Mouse (Mus musculus): ENCODE results near the gene Gm45140.

The Gm45140 gene

DNA sequence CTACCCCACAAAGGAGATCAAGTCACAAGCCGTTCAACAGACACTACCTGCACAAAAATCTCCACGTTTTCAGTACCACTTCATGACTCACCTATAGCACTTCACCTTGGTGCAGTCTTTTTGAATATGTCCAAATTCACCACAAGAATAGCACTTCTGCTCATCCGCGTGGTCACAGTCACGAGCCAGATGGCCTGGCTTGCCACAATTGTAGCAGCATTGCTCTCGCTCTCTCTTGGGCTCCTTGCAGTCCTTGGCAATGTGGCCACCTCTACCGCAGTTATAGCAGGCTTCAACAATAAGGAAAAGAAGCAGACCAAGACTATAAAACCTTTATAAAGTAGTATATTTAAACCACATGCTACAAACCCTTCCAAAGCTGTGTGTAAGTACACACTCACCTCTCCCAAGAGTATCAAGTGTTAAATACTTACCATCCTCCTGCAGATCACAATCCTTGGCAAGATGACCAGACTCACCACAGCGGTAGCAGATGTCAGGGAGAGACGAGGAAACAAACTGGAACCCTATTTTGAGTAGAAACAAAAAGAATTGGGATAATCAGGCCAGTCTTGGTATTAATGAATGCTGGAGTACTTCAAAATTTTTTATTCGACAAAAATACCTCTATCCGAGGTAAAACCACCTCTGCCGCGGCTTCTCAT is 9.6 kb upstream of the Gm45140 start:
- in situ Hi-C loops (cut with MboI, MseI) = no loop called here

DNA sequence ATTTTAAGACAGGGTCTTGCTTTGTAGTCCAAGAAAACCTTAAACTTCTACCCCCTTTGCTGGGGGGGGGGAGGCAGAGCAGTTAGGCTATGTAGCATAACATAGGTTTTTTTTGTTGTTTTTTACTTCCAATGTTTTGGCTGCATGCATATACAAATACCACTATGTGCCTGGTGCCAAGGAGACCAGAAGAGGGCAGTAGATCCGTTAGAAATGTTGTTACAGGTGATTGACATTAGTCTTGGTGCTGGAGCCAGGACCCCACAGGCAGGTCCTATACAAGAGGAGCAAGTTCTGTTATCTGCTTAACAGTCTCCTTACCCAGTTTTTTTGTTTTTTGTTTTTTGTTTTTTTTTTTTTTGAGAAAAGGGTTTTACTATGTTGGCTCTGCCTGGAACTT is 6.7 kb upstream of the Gm45140 start:
- in situ Hi-C loops (cut with MboI, MseI) = no loop called here

DNA sequence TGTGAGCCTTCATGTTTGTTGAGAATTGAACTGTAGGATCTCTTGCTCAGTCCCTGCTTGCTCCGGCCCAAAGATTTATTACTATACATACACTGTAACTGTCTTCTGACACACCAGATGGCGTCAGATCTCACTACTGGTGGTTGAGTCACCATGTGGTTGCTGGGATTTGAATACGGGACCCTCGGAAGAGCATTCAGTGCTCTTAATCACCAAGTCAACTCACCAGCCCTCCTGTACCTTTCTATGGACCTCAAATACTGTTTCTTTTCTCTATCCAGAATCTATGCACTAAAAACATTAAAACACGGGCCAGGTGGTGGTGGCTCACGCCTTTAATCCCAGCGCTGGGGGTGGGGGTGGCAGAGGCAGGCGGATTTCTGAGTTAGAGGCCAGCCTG is 6.0 kb upstream of the Gm45140 start:
- in situ Hi-C loops (cut with MboI, MseI) = no loop called here

DNA sequence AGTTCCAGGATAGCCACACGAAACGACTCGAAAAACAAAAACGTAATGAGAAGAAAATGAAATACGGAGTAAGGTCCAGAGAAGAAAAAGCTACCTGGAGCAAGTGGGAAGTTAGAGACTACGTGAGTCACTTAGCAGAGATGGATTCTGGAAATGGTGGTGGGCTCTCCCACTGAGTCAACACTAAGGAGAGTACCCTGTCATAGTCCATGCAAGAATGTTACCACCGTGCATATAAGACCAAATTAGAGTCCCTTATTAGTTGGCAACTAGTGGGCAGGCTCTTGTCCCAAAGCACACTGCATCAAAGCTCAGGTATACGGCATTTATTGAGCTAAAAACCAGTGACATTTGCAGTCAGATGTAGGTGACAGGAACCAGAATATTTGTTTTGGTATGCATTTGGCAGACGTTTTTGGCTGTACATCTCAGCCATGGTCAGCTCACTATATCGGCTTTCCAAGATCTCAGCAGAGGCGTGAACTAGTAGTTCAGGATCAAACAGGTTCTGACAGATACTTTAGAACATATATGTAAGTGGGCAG is 4.3 kb upstream of the Gm45140 start:
- in situ Hi-C loops (cut with MboI, MseI) = no loop called here

DNA sequence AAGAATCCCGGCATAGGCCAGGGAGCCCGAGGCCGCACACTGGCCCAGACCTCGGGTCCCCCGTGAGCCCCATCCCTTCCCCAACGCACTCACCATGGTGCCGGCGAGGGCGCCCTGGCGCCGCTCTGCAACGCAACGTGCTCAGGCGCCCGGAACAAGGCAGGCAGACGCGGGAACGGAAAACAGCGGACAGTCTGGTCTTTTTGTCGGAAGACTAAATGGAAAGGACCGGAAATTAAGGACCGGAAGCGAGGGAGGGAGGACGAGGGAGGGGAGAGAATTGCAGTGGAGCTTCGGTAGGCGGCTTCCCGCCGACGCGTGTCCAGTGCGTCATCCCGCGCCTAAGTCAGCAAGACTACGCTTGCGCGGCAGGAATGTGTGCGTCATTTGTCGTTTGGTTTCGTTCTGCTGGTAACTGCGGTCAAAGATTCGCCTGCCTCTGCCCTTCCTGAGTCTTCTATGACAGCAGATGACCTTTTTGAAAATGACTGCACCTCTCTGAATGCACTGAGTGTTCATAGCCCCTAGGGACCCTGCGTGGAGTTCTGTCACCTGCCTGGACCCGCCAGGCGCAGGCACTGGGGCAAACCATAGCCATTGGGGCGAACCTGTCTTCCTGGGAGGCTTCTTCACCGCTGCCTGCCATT is 3.1 kb upstream of the Gm45140 start, which contains the start of gene Isy1:
TSS of gene Isy1 (minus strand) at position 248 of the 647 bp plus-strand sequence.
- in situ Hi-C loops (cut with MboI, MseI) = no loop called here

DNA sequence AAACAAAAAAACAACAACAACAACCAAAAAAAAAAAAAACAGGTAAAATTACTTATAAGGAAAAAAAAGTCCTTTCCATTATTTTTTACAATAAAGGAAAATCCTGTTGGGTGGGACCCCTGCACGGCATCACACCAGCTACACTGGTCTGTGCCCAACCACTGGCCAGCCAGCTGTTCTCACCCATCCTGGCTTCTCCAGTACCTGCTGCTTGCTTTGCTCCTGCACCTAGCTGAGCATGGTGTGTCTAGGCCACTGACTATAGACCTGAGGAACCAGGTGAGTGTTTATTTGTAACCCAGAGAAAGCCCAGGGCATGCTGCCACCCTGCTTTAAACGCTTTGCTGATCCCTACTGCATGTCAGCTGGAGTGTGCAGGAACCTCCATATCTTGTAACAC is 15.2 kb downstream of the Gm45140 start:
- in situ Hi-C loops (cut with MboI, MseI) = no loop called here

DNA sequence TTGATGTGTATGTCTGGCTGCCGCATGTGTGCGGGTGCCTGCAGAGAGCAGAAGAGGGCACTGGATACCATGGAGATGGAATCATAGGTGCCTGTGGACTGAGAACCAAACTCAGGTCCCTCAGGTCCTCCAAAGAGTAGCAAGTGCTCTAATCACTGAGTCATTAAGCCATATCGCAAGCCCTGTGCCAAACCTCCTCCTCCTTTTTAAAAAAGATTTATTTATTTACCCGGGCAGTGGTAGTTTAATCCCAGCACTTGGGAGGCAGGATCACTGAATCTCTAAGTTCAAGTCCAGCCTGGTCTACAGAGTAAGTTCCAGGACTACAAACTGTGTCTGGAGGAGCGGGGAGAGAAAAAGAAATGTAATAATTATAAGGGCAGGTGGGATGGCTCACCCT is 21.1 kb downstream of the Gm45140 start:
- in situ Hi-C loops (cut with MboI, MseI) = no loop called here

DNA sequence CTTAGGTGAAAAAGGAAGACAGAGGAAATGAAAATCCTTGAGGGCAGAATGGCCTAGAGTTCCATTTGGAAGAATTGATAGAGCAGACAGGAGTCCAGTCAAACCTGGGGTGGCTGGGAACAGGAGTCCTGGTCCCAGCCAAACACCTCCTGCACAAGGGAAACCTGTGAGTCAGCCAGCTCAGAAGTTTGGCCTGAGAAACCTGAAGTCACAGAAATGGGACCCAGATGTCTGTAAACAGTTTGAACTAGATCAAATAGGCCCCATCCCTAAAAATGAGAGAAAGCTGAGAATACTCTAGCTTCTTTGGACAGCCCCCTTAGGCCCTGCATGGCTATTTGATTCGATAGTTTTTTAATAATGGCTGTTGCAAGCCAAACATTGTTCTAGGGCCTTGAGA is 22.9 kb downstream of the Gm45140 start:
- in situ Hi-C loops (cut with MboI, MseI) = no loop called here

DNA sequence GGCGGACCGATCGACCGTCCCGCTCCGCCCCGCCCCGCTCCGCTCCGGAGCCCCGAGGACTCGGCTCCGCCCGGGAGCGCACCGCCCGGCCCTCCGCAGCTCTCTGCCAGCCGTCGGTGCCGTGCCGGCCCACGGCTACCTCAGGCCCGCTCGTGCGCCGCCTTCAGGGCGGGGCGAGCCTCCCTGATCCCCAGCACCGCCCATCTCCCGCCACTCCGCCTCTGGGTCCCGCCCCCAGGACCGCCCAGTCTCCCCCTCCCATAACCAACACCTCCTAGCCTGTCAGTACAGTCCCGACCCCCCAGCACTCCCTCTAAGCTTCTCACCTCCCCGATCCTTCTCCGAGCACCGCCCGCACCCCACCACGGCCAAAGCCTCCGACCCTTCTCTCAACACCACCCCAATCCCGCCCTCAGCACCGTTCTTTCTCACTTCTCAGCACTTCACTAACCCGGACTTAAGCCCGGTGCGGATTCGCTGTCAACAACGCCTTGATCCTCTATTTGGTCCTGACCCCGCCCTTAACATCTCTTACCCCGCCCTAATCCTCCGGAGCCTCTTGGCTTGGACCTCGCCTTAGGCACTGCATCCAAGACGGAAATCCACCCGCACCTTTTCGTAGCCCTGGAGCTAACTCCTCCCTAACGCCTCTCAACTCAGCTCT is 23.8 kb downstream of the Gm45140 start, which contains the start of gene Rab43:
TSS of gene Rab43 (minus strand) at position 490 of the 664 bp plus-strand sequence.
- in situ Hi-C loops (cut with MboI, MseI) = no loop called here

DNA sequence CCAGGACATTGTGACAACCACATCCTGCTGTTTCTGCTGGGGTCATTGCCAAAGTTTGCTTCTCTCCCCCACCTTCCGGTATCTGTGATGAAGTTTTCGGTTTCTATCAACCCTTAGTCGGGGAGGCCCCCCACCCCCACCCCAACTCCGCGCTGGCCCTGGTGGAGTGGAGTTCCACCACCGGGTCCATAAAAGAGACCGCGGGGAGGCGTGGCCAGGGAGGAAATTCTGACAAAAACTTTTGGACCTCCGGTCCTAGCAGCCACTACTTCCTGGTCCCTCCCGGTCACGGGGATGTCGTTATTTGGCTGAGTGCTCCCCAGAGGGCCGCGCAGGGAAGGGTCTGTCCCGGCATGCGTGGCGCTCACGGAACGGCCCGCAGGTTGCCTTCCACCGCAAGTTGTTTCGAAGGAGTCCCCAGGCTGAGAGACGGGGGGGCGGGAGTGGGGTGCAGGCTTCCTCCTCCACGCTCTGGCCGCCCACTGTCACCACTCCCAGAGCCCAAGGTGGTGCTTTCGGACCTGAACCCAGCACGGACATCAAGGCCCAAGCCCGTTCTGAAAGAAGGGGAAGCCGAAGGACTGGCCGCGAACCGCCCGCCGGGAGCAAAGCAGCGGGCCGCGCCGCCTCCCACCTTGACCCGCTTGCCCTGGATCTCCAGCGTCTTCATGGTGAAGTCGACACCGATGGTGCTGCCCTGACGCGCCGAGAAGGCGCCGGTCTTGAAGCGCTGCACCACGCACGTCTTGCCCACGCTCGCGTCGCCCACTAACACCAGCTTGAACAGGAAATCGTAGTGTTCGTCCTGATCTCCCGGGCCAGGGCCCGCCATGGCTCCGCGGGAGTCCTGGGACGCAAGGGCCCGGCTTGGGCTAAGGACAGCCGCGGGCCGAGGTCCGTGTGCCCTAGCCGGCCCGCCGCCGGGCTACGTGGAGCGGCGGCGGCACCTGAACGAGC is 24.6 kb downstream of the Gm45140 start:
- in situ Hi-C loops (cut with MboI, MseI) = no loop called here

DNA sequence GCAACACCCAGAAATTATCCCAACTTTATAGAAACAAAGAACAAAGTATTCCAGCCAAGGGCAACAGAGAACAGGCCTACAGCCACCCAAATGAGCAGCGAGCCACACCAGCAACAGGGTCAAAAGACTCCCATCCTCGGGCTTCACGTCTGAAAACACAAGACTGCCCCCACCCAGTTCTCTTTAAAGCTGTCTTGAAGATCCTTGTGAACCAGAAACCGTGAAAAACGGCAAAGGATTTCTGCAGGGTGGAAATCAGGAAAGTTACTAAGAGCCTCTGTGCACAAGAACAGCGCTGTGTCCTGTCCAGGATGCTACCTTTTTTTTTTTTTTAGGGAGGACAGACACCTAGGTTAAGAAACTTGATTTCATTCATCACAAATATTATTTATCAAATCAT is 25.3 kb downstream of the Gm45140 start:
- in situ Hi-C loops (cut with MboI, MseI) = no loop called here

DNA sequence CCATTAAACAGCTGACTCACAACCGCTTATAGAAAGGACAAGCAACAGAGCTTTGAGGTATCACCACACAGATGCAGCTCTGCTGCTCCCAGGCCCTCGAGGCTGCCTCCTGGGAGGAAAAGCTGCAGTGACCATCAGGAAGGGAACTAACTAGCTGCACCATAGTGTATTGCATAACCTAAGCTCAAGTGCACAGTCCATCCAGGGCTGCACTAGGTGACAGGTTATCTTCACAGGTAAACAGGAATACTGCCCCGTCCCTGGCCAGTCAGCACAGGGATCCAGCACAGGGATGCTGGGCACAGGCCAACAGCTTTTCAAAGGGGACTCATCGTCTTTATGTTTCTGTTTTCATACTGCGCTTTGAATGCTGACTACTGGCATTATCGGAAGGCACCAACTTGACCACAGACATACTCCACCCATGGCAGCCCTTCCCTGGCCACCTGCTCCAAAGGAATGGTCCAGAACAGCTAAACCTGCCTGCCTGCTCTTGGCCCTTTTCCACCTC is 25.9 kb downstream of the Gm45140 start:
- in situ Hi-C loops (cut with MboI, MseI) = no loop called here

DNA sequence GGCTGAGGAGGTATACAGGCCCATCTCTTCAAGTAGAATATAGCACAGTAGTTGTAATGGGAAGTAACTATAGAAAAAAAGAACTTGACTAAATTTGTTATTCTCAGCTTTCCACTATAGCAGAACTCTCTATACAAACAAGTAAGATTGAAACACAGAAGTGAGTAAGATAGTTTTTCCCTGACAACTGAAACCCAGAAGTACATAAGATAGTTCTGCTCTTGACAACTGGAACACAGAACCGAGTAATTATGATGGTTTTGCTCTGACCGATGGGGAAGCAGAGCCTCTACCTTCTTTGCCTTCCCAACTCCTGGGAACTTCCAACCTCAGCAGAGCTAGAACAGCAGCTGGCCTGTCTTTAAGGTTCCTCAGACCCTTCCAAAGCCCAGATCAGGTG is 26.5 kb downstream of the Gm45140 start:
- in situ Hi-C loops (cut with MboI, MseI) = no loop called here

DNA sequence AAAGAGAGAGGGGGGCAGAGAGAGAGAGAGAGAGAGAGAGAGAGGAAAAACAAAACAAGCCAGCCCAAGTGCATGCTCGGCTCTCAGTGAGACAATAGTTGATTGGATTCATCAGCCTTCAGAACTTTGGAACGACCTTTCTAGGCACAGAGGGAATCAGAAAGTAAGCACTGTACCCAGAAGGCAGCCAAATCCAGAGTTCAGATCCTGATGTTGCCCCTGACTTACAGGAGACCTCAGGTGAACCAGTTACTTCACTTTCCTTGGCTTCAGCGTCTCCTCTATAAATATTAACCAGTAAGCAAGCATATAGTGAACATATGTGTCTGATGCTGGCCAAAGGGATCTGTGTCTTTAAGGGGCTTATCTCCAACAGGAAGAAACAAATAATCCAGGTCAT is 27.1 kb downstream of the Gm45140 start:
- in situ Hi-C loops (cut with MboI, MseI) = no loop called here

DNA sequence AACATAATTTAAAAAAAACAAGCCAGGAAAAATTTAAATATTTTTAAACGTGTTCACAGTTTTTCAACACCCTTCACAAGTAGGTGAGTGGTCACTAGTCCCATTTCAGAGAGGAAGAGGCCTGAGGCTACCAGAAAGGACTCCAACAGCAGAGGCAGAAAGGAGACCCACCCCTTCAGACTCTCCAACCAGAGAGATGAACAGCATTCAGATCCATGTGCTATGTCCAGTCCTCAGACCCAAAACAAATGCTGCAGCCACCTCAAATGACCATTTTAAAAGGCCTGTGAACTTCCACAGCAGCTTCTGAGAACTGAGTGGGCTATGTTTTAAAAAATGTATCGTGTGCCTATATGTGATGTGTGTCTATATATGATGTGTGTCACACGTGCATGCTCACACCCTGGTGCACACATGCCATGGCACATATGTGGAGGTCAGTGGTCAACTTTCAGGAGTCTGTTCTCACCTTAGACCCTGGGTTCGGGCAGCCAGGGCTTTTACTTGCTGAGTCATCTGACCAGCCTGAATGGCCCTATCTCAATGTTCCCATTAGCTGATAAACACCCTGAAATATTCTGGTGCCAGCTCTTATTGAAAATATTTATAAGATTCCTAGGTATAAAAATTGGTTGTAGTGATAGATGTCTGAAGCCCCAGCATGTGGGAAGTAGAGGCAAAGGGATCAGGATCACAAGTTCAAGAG is 27.7 kb downstream of the Gm45140 start:
- in situ Hi-C loops (cut with MboI, MseI) = no loop called here

DNA sequence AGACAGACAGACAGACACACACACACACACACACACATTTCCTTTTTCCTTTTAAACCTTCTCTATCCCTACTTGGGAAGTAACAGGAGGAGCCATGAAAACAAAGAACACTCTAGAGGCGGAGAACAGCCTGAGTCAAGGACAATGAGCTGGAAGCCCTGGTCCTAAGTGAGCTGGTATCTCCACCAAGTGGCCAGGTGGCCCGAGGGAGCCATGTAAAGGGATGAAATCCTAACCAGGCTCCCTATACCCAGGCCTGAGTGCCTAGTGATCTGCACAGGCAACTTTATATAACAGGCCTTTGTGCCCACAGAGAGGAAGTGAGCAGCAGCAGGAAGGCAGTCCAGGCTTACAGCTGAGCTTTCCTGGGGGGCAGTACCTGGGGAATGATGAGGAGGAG is 28.7 kb downstream of the Gm45140 start:
- in situ Hi-C loops (cut with MboI, MseI) = no loop called here

DNA sequence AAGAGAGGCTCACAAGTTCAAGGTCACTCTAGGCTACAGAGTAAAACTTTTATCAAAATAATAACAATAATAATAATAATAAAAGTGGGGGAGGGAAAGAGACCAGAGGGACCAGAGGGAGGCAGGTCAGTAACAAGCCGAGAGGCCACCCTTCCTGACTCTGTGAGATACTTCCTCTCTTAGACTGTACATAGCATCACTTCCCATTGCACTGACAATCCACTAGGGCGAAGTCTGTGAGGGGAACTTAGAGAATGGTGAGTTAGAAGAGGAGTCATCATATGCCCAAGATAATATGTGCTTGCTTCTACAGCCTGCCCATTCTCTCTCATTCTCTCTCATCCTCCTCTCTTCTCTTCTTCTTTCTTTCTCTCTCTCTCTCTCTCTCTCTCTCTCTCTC is 29.6 kb downstream of the Gm45140 start:
- in situ Hi-C loops (cut with MboI, MseI) = no loop called here

DNA sequence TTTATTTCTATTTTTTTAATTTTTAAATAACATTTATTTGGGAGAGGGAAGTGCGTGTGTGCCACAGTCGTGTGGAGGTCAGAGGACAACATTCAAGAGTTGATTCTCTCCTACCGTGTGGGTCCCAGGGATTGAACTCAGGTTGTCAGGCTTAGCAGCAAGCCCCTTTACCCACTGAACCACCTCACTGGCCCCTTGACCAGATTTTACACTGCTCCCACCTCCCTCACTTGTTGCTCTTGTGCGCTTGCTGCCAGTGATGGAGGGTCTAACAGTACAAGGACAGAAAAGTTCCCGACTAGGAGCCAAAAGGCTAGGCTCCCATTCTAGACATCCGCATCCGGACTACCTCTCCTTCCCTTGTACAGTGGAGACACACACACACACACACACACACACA is 30.1 kb downstream of the Gm45140 start:
- in situ Hi-C loops (cut with MboI, MseI) = no loop called here

DNA sequence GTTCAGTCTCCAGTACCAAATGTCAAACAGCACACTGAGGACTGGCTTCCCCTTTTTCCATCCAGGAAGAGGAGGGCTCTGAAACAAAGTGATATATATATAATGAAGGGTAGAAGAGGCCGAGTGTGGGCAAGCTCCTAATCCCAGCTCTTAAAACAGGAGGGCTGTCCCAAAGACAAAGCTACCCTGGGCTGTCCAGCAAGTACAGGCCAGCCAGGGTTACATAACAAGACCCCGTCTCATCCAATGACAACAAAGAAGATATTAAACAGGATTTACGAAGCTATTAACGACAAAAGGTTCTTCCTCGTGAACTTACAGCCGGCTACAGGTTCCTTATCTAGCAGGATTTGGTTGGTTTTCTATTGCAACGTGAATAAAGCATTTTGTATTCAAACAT is 30.7 kb downstream of the Gm45140 start:
- in situ Hi-C loops (cut with MboI, MseI) = loop anchor here in 1 of 2 experiments (5.0 kb wide), 1 partner anchor 248 kb away; no protein-coding TSS in a partner anchor

DNA sequence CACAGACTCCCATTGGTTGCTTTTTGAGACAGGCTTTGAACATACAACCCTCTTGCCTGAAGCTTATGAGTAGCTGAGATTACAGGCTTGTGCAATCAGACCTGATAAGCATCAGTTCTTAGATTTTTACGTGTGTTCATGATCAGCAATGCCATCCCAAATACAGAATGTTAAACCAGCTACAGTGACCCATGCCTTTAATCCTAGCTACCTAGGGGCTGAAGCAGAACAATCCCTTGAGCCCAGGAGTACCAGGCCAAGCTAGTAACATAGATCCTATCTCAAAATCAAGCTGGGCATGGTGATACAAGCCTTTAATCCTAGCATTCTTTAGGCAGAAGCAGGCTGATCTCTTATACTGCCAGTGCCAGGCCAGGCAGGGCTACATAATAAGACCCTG is 31.6 kb downstream of the Gm45140 start:
- in situ Hi-C loops (cut with MboI, MseI) = loop anchor here in 1 of 2 experiments (5.0 kb wide), 1 partner anchor 247 kb away; no protein-coding TSS in a partner anchor

All from T-helper 17 cell (primary cell).